Mouse (Mus musculus): ENCODE measurements around the gene Pdgfc. TPM values are rescaled to one million over a fixed set of nuclear protein-coding genes. Genes with fewer than 3 reads are reported as not detected.

Pdgfc gene
- total RNA-seq, 1 experiment, result 16.9 TPM

DNA sequence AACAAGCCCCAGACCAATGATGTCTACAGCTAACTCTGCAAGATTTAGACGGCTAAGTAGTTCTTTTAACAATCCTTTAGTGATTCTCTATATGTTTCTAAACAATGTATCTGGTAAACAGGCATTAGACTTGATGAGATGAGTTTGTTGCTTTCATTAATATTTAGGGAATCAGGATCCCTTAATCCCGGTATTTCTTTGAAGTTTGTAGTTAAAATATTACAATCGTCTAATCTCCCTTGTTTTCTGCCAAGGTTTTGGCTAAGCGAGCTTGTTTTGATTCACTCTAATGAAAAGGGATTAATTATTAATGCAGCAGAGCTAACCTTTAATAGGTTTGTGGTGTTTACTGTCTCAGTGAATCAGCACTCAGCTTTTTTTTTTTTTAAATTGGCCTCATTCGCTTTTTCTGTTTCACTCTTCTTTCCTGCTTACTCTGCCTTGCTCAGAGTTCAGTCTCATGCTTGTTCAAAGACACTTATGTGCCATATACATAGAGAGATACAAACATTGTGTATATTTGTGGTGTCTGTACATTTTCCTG lies 66.7 kb downstream of the Pdgfc start:
- Histone ChIP-seq H3K9me3 (ENCODE audit: control insufficient read depth, insufficient read depth, low read depth, low read length) (no peaks in the 10 kb centered on the region), H3K4me1 (ENCODE audit: control insufficient read depth in 2 of 2, insufficient read depth in 2 of 2, low read length in 2 of 2, poor library complexity in 1 of 2) (peaks cover 8 to 12% of the 10 kb centered on the region in 2 experiments; a peak in 3 of 4 replicates), H3K27ac (ENCODE audit: insufficient read depth, low read depth, low read length, poor library complexity, severe bottlenecking) (peak overlapping the region; percentile 95)

DNA sequence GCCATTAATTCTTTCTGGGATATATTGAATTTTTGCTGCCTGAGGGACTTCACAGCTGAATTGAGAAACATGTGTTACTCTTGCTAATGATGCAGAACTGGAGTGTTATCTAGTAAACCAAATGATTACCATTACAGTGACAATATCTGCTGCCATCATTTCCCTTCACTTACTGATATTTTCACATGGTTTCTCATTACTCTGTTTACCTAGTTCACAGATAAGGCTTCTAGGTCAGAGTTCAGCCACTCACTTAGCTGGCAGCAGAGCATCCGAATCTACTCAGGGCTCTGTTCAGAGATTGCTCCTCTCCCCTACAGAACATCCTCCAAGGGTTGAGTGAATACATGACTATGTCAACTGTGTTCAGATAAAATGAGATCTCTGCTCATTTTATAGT lies 71.3 kb downstream of the Pdgfc start:
- Histone ChIP-seq H3K36me3 (ENCODE audit: control insufficient read depth, insufficient read depth, low read length, poor library complexity, severe bottlenecking) (no peaks in the 10 kb centered on the region), H3K4me3 (ENCODE audit: insufficient read depth in 1 of 2, low read depth in 1 of 2, low read length in 2 of 2, poor library complexity in 1 of 2, severe bottlenecking in 1 of 2) (no peak overlapping the region), H3K4me1 (ENCODE audit: control insufficient read depth in 2 of 2, insufficient read depth in 2 of 2, low read length in 2 of 2, poor library complexity in 1 of 2) (peaks cover 2 to 6% of the 10 kb centered on the region in 2 experiments; a peak in 3 of 4 replicates), H3K9me3 (ENCODE audit: control insufficient read depth, insufficient read depth, low read depth, low read length) (no peaks in the 10 kb centered on the region), H3K9ac (ENCODE audit: insufficient read depth, low read depth, low read length, poor library complexity, severe bottlenecking) (no peak overlapping the region), H3K27ac (ENCODE audit: insufficient read depth, low read depth, low read length, poor library complexity, severe bottlenecking) (no peak overlapping the region)
- in situ Hi-C loops (cut with MboI; ENCODE audit: low sequenced_read_pairs in 2 of 2, unreplicated experiment in 2 of 2), result no loop called here
- no peak for TF ChIP-seq HCFC1 (IDR thresholded peaks at IDR 0.05; ENCODE audit: borderline replicate concordance, insufficient read depth, low read length)
- no peak for TF ChIP-seq ZNF384 (IDR thresholded peaks at IDR 0.05; ENCODE audit: low read depth, low read length)
- no peak for TF ChIP-seq ZC3H11A (IDR thresholded peaks at IDR 0.05; ENCODE audit: borderline replicate concordance, low read depth, low read length)
- TF ChIP-seq MAFK (IDR thresholded peaks at IDR 0.05; ENCODE audit: insufficient read depth, low read depth, low read length), result no peak
- no peak for TF ChIP-seq CHD2 (IDR thresholded peaks at IDR 0.05; ENCODE audit: low read depth, low read length)
- no peak for DNase-seq (ENCODE audit: low read depth, low spot score)

More for the DNA sequence above, 66.7 kb downstream of the Pdgfc start:
- H3K36me3 ChIP-seq (ENCODE audit: control insufficient read depth, insufficient read depth, low read length, poor library complexity, severe bottlenecking), result no peaks in the 10 kb centered on the region
- no peak for DNase-seq (ENCODE audit: low read depth, low spot score)
- H3K4me3 ChIP-seq (ENCODE audit: insufficient read depth in 1 of 2, low read depth in 1 of 2, low read length in 2 of 2, poor library complexity in 1 of 2, severe bottlenecking in 1 of 2), result peak overlapping the region in 1 of 2 experiments; percentile 37; a peak in 1 of 4 replicates
- TF ChIP-seq MAFK (IDR thresholded peaks at IDR 0.05; ENCODE audit: insufficient read depth, low read depth, low read length) (no peak), ZNF384 (IDR thresholded peaks at IDR 0.05; ENCODE audit: low read depth, low read length) (no peak), HCFC1 (IDR thresholded peaks at IDR 0.05; ENCODE audit: borderline replicate concordance, insufficient read depth, low read length) (no peak), CHD2 (IDR thresholded peaks at IDR 0.05; ENCODE audit: low read depth, low read length) (no peak), ZC3H11A (IDR thresholded peaks at IDR 0.05; ENCODE audit: borderline replicate concordance, low read depth, low read length) (no peak)
- H3K9ac ChIP-seq (ENCODE audit: insufficient read depth, low read depth, low read length, poor library complexity, severe bottlenecking), result no peak overlapping the region
- in situ Hi-C loops (cut with MboI; ENCODE audit: low sequenced_read_pairs in 2 of 2, unreplicated experiment in 2 of 2), result no loop called here

DNA sequence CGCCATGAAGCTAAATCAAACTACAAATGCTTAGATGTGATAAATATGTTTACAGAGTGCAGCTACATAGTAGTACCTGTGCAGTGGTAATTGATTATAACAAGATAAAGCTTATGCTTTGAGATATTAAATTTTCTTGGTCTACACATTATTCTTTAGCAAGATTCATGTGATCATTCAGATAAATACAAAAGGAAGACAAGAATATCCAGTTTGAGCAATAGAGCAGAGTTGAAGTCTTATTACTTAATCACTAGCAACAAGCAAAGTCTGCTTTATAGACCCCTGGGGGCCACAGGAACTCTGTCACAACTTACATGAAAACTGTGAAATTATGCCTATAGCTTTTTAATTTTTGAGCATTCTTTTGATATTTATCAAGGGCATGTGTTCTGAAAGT lies 74.8 kb downstream of the Pdgfc start:
- Histone ChIP-seq H3K27ac (ENCODE audit: insufficient read depth, low read depth, low read length, poor library complexity, severe bottlenecking) (no peak overlapping the region), H3K4me1 (ENCODE audit: control insufficient read depth in 2 of 2, insufficient read depth in 2 of 2, low read length in 2 of 2, poor library complexity in 1 of 2) (no peaks in the 10 kb centered on the region; a peak in 1 of 4 replicates), H3K4me3 (ENCODE audit: insufficient read depth in 1 of 2, low read depth in 1 of 2, low read length in 2 of 2, poor library complexity in 1 of 2, severe bottlenecking in 1 of 2) (no peak overlapping the region), H3K9me3 (ENCODE audit: control insufficient read depth, insufficient read depth, low read depth, low read length) (no peaks in the 10 kb centered on the region), H3K36me3 (ENCODE audit: control insufficient read depth, insufficient read depth, low read length, poor library complexity, severe bottlenecking) (no peaks in the 10 kb centered on the region), H3K9ac (ENCODE audit: insufficient read depth, low read depth, low read length, poor library complexity, severe bottlenecking) (no peak overlapping the region)
- in situ Hi-C loops (cut with MboI; ENCODE audit: low sequenced_read_pairs in 2 of 2, unreplicated experiment in 2 of 2), result no loop called here
- no peak for DNase-seq (ENCODE audit: low read depth, low spot score)
- TF ChIP-seq MAFK (IDR thresholded peaks at IDR 0.05; ENCODE audit: insufficient read depth, low read depth, low read length), result no peak

DNA sequence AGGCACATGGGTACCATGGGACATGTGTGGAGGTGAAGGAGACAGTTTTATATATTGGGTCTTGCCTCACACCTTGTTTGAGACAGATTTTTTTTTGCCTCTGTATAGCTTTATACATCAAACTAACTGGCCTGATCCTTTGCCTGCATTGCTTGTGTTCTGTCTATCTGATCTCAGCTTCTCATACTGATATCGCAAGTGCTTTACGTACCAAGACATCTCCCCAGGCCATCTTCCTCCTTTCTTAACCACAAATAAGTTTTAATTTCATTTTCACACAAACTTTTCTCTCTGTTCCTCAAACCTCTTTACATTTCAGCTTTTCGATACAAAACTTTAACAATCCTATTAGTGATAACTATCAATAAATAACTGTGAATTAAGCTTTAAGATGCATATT lies 76.7 kb downstream of the Pdgfc start:
- H3K4me3 ChIP-seq (ENCODE audit: insufficient read depth in 1 of 2, low read depth in 1 of 2, low read length in 2 of 2, poor library complexity in 1 of 2, severe bottlenecking in 1 of 2), result no peak overlapping the region
- in situ Hi-C loops (cut with MboI; ENCODE audit: low sequenced_read_pairs in 2 of 2, unreplicated experiment in 2 of 2), result no loop called here
- H3K9me3 ChIP-seq (ENCODE audit: control insufficient read depth, insufficient read depth, low read depth, low read length), result no peaks in the 10 kb centered on the region

GRCm38 (mm10) chr3:81120664-81121063 lies 84.4 kb downstream of the Pdgfc start:
- in situ Hi-C loops (cut with MboI; ENCODE audit: low sequenced_read_pairs in 2 of 2, unreplicated experiment in 2 of 2), result no loop called here
- Histone ChIP-seq H3K4me3 (ENCODE audit: insufficient read depth in 1 of 2, low read depth in 1 of 2, low read length in 2 of 2, poor library complexity in 1 of 2, severe bottlenecking in 1 of 2) (no peak overlapping the region), H3K27ac (ENCODE audit: insufficient read depth, low read depth, low read length, poor library complexity, severe bottlenecking) (no peak overlapping the region), H3K36me3 (ENCODE audit: control insufficient read depth, insufficient read depth, low read length, poor library complexity, severe bottlenecking) (no peaks in the 10 kb centered on the region), H3K9me3 (ENCODE audit: control insufficient read depth, insufficient read depth, low read depth, low read length) (no peaks in the 10 kb centered on the region), H3K4me1 (ENCODE audit: control insufficient read depth in 2 of 2, insufficient read depth in 2 of 2, low read length in 2 of 2, poor library complexity in 1 of 2) (no peaks in the 10 kb centered on the region), H3K9ac (ENCODE audit: insufficient read depth, low read depth, low read length, poor library complexity, severe bottlenecking) (no peak overlapping the region)
- TF ChIP-seq CHD2 (IDR thresholded peaks at IDR 0.05; ENCODE audit: low read depth, low read length) (no peak), MAFK (IDR thresholded peaks at IDR 0.05; ENCODE audit: insufficient read depth, low read depth, low read length) (no peak), HCFC1 (IDR thresholded peaks at IDR 0.05; ENCODE audit: borderline replicate concordance, insufficient read depth, low read length) (no peak), ZC3H11A (IDR thresholded peaks at IDR 0.05; ENCODE audit: borderline replicate concordance, low read depth, low read length) (no peak), ZNF384 (IDR thresholded peaks at IDR 0.05; ENCODE audit: low read depth, low read length) (no peak)
- DNase-seq (ENCODE audit: low read depth, low spot score), result no peak

More for the DNA sequence above, 76.7 kb downstream of the Pdgfc start:
- H3K27ac ChIP-seq (ENCODE audit: insufficient read depth, low read depth, low read length, poor library complexity, severe bottlenecking), result no peak overlapping the region
- no peaks in the 10 kb centered on the region for H3K36me3 ChIP-seq (ENCODE audit: control insufficient read depth, insufficient read depth, low read length, poor library complexity, severe bottlenecking)
- no peaks in the 10 kb centered on the region for H3K4me1 ChIP-seq (ENCODE audit: control insufficient read depth in 2 of 2, insufficient read depth in 2 of 2, low read length in 2 of 2, poor library complexity in 1 of 2)
- TF ChIP-seq MAFK (IDR thresholded peaks at IDR 0.05; ENCODE audit: insufficient read depth, low read depth, low read length) (no peak), ZC3H11A (IDR thresholded peaks at IDR 0.05; ENCODE audit: borderline replicate concordance, low read depth, low read length) (no peak), ZNF384 (IDR thresholded peaks at IDR 0.05; ENCODE audit: low read depth, low read length) (no peak)
- no peak for DNase-seq (ENCODE audit: low read depth, low spot score)
- H3K9ac ChIP-seq (ENCODE audit: insufficient read depth, low read depth, low read length, poor library complexity, severe bottlenecking), result no peak overlapping the region
